Mouse (Mus musculus): Measurements from ENCODE around the gene Hspa12a. TPM values are rescaled to one million over a fixed set of nuclear protein-coding genes. Genes with fewer than 3 reads are reported as not detected.

Gene Hspa12a
- polyA plus RNA-seq, 1 experiment: not detected

GRCm38 (mm10) chr19:58816453-58817041, 126.9 kb downstream of the Hspa12a start:
- Histone ChIP-seq H3K4me1 (no peaks in the 10 kb centered on the region), H3K9me3 (no peaks in the 10 kb centered on the region), H3K4me3 (replicated peaks) (no peak overlapping the region), H3K36me3 (replicated peaks; ENCODE audit: low read length) (no peaks in the 10 kb centered on the region), H3K27me3 (replicated peaks) (no peaks in the 10 kb centered on the region)
- no peak for TF ChIP-seq FLI1 (IDR thresholded peaks at IDR 0.05; ENCODE audit: low read length)
- no peak for TF ChIP-seq GATA1 (IDR thresholded peaks at IDR 0.05; ENCODE audit: borderline replicate concordance, low read length)

- Histone ChIP-seq H3K4me1 (no peaks in the 10 kb centered on the region), H3K4me3 (replicated peaks) (no peak overlapping the region), H3K27me3 (replicated peaks) (no peaks in the 10 kb centered on the region), H3K36me3 (replicated peaks; ENCODE audit: low read length) (no peaks in the 10 kb centered on the region), H3K9me3 (no peaks in the 10 kb centered on the region)
- TF ChIP-seq GATA1 (IDR thresholded peaks at IDR 0.05; ENCODE audit: borderline replicate concordance, low read length) (no peak), FLI1 (IDR thresholded peaks at IDR 0.05; ENCODE audit: low read length) (no peak)
Measured at GRCm38 (mm10) chr19:58815179-58815922, 128.1 kb downstream of the Hspa12a start.

- H3K4me1 ChIP-seq: no peaks in the 10 kb centered on the region
- TF ChIP-seq GATA1 (IDR thresholded peaks at IDR 0.05; ENCODE audit: borderline replicate concordance, low read length): no peak
- no peak for TF ChIP-seq FLI1 (IDR thresholded peaks at IDR 0.05; ENCODE audit: low read length)
- H3K4me3 ChIP-seq (replicated peaks): no peak overlapping the region
- no peaks in the 10 kb centered on the region for H3K27me3 ChIP-seq (replicated peaks)
- no peaks in the 10 kb centered on the region for H3K9me3 ChIP-seq
- no peaks in the 10 kb centered on the region for H3K36me3 ChIP-seq (replicated peaks; ENCODE audit: low read length)
Measured at GRCm38 (mm10) chr19:58810536-58810935, 132.9 kb downstream of the Hspa12a start.

- no peaks in the 10 kb centered on the region for H3K4me1 ChIP-seq
- H3K36me3 ChIP-seq (replicated peaks; ENCODE audit: low read length): no peaks in the 10 kb centered on the region
- peaks cover 5% of the 10 kb centered on the region; the same call in 1 of the 2 replicates for H3K9me3 ChIP-seq
- no peak overlapping the region for H3K4me3 ChIP-seq (replicated peaks)
- TF ChIP-seq FLI1 (IDR thresholded peaks at IDR 0.05; ENCODE audit: low read length) (no peak), GATA1 (IDR thresholded peaks at IDR 0.05; ENCODE audit: borderline replicate concordance, low read length) (no peak)
- no peaks in the 10 kb centered on the region for H3K27me3 ChIP-seq (replicated peaks)
Measured at GRCm38 (mm10) chr19:58808864-58809263, 134.6 kb downstream of the Hspa12a start.

GRCm38 (mm10) chr19:58806364-58806763, 137.1 kb downstream of the Hspa12a start:
- no peak for TF ChIP-seq GATA1 (IDR thresholded peaks at IDR 0.05; ENCODE audit: borderline replicate concordance, low read length)
- TF ChIP-seq FLI1 (IDR thresholded peaks at IDR 0.05; ENCODE audit: low read length): no peak

GRCm38 (mm10) chr19:58805191-58805779, 138.2 kb downstream of the Hspa12a start:
- H3K9me3 ChIP-seq: peaks cover 20% of the 10 kb centered on the region
- H3K27me3 ChIP-seq (replicated peaks): no peaks in the 10 kb centered on the region
- TF ChIP-seq GATA1 (IDR thresholded peaks at IDR 0.05; ENCODE audit: borderline replicate concordance, low read length) (no peak), FLI1 (IDR thresholded peaks at IDR 0.05; ENCODE audit: low read length) (no peak)
- H3K4me3 ChIP-seq (replicated peaks): no peak overlapping the region
- no peaks in the 10 kb centered on the region for H3K36me3 ChIP-seq (replicated peaks; ENCODE audit: low read length)
- H3K4me1 ChIP-seq: no peaks in the 10 kb centered on the region

More at GRCm38 (mm10) chr19:58806364-58806763, 137.1 kb downstream of the Hspa12a start:
- no peak overlapping the region for H3K4me3 ChIP-seq (replicated peaks)
- H3K36me3 ChIP-seq (replicated peaks; ENCODE audit: low read length): no peaks in the 10 kb centered on the region
- H3K27me3 ChIP-seq (replicated peaks): no peaks in the 10 kb centered on the region
- no peaks in the 10 kb centered on the region for H3K4me1 ChIP-seq
- peaks cover 16% of the 10 kb centered on the region for H3K9me3 ChIP-seq

GRCm38 (mm10) chr19:58795114-58795669, 148.3 kb downstream of the Hspa12a start:
- TF ChIP-seq GATA1 (IDR thresholded peaks at IDR 0.05; ENCODE audit: borderline replicate concordance, low read length) (no peak), FLI1 (IDR thresholded peaks at IDR 0.05; ENCODE audit: low read length) (no peak)
- H3K9me3 ChIP-seq: peaks cover 20% of the 10 kb centered on the region
- no peaks in the 10 kb centered on the region for H3K36me3 ChIP-seq (replicated peaks; ENCODE audit: low read length)
- H3K27me3 ChIP-seq (replicated peaks): no peaks in the 10 kb centered on the region
- no peak overlapping the region for H3K4me3 ChIP-seq (replicated peaks)
- no peaks in the 10 kb centered on the region for H3K4me1 ChIP-seq

- TF ChIP-seq FLI1 (IDR thresholded peaks at IDR 0.05; ENCODE audit: low read length) (no peak), GATA1 (IDR thresholded peaks at IDR 0.05; ENCODE audit: borderline replicate concordance, low read length) (no peak)
- Histone ChIP-seq H3K4me1 (no peaks in the 10 kb centered on the region), H3K4me3 (replicated peaks) (no peak within 1 kb of the TSS), H3K36me3 (replicated peaks; ENCODE audit: low read length) (no peaks in the 10 kb centered on the region), H3K9me3 (peaks cover 13% of the 10 kb centered on the region), H3K27me3 (replicated peaks) (no peaks in the 10 kb centered on the region)
Measured at GRCm38 (mm10) chr19:58794284-58794683, 149.2 kb downstream of the Hspa12a start, which contains the start of gene 1700019N19Rik. Gene 1700019N19Rik (minus strand): TSS chr19:58794461.

- Histone ChIP-seq H3K27me3 (replicated peaks) (no peaks in the 10 kb centered on the region), H3K36me3 (replicated peaks; ENCODE audit: low read length) (no peaks in the 10 kb centered on the region), H3K4me1 (no peaks in the 10 kb centered on the region), H3K4me3 (replicated peaks) (no peak overlapping the region), H3K9me3 (peaks cover 3% of the 10 kb centered on the region; the same call in 1 of the 2 replicates)
- TF ChIP-seq FLI1 (IDR thresholded peaks at IDR 0.05; ENCODE audit: low read length) (no peak), GATA1 (IDR thresholded peaks at IDR 0.05; ENCODE audit: borderline replicate concordance, low read length) (no peak)
Measured at GRCm38 (mm10) chr19:58789194-58789593, 154.3 kb downstream of the Hspa12a start.
